In the genomic region with DNA sequence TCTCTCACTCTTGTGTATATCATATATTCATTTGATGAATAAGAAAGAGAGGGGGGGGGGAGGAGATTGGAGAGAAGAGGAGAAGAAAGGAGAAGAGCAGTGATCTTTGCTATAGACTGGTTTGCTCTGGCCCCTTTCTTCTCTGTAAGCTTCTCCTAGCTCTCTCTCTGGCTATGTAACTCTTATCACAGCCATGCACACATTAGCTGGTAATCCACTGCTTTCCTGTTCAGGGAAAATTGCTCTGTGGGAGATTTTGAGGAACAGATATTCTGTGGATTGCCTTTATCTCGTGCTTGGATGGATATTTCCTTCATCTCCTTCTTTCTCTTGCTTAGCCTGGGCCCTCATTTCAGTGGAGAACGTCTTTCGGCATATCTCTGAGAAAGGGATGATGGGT, we compare ENCODE assay signal across 24 mouse cellular contexts.
A peak's percentile ranks its signal among the peaks of the same experiment; 100 is the strongest.
DNase-seq lines count a peak whose midpoint lies in the region; ATAC-seq and TF ChIP-seq lines count a peak whose summit lies in the region.
"Had no signal": no experiment of that assay in that cellular context is flagged by ENCODE, and none has a peak within 500 bp of the region (broad histone marks: within the 10 kb centered on the region; RNA-seq: fewer than 3 reads in every experiment).

No protein-coding gene starts in this region.

- peaks cover 43% of the 10 kb centered on the region for H3K4me1 ChIP-seq in G1E (ENCODE audit: insufficient read depth, low read depth, low read length)
- H3K4me1 ChIP-seq in midbrain, embryonic 11.5 days (ENCODE audit: control insufficient read depth, insufficient read depth, low read length) = no peaks in the 10 kb centered on the region
- H3K4me1 ChIP-seq: embryonic facial prominence, embryonic 13.5 days; embryonic facial prominence, embryonic 15.5 days; forebrain, embryonic 10.5 days; forebrain, embryonic 12.5 days had no signal

- H3K27ac ChIP-seq in midbrain, embryonic 11.5 days (ENCODE audit: low read depth, low read length) = no peak overlapping the region
- H3K27ac ChIP-seq: embryonic facial prominence, embryonic 13.5 days; embryonic facial prominence, embryonic 15.5 days; forebrain, embryonic 10.5 days; forebrain, embryonic 12.5 days had no signal

- ATAC-seq in G1E (ENCODE audit: extremely low read depth, insufficient number of reproducible peaks, low FRiP score, poor library complexity, severe bottlenecking) = peak; percentile 69
- ATAC-seq in megakaryocyte progenitor cell, adult 5-6 weeks (replicated peaks; ENCODE audit: poor library complexity) = 0 out of 2 replicates have a peak, but pooled peaks have one; percentile 11
- ATAC-seq in midbrain, embryonic 11.5 days (ENCODE audit: low FRiP score) = no peak
- ATAC-seq: CD4-positive, CD25-positive, alpha-beta regulatory T cell, adult 4 months; forebrain, embryonic 14.5 days; forebrain, embryonic 16.5 days had no signal

- no peak overlapping the region for H3K9ac ChIP-seq in midbrain, embryonic 11.5 days (ENCODE audit: low read length)
- H3K9ac ChIP-seq: embryonic facial prominence, embryonic 13.5 days; embryonic facial prominence, embryonic 15.5 days; forebrain, embryonic 12.5 days had no signal

- no peaks in the 10 kb centered on the region for H3K9me3 ChIP-seq in G1E (replicated peaks)
- H3K9me3 ChIP-seq in midbrain, embryonic 11.5 days (ENCODE audit: control insufficient read depth, low read length) = no peaks in the 10 kb centered on the region
- H3K9me3 ChIP-seq: embryonic facial prominence, embryonic 13.5 days; embryonic facial prominence, embryonic 15.5 days; forebrain, embryonic 10.5 days; forebrain, embryonic 12.5 days had no signal

- no peak overlapping the region for H3K4me2 ChIP-seq in midbrain, embryonic 11.5 days
- H3K4me2 ChIP-seq: embryonic facial prominence, embryonic 13.5 days; embryonic facial prominence, embryonic 15.5 days; forebrain, embryonic 12.5 days had no signal

- TF ChIP-seq CTCF in G1E (IDR thresholded peaks at IDR 0.05; ENCODE audit: low read depth, low read length) = no peak

- H3K27me3 ChIP-seq in G1E (ENCODE audit: insufficient read depth, low read length) = no peaks in the 10 kb centered on the region
- no peaks in the 10 kb centered on the region for H3K27me3 ChIP-seq in midbrain, embryonic 11.5 days (ENCODE audit: control insufficient read depth, insufficient read depth, low read length)
- H3K27me3 ChIP-seq: CH12.LX; embryonic facial prominence, embryonic 13.5 days; embryonic facial prominence, embryonic 15.5 days; forebrain, embryonic 12.5 days had no signal

- no peak overlapping the region for H3K4me3 ChIP-seq in G1E (ENCODE audit: low read depth, low read length)
- no peak overlapping the region for H3K4me3 ChIP-seq in midbrain, embryonic 11.5 days (ENCODE audit: low read depth, low read length)
- H3K4me3 ChIP-seq: embryonic facial prominence, embryonic 13.5 days; embryonic facial prominence, embryonic 15.5 days; erythroblast, embryonic 14.5 days; forebrain, embryonic 10.5 days; forebrain, embryonic 12.5 days had no signal

- WGBS in midbrain, embryonic 11.5 days = 78% methylated on average over 3 of the region's 3 CpGs

- DNase-seq in G1E (ENCODE audit: low spot score) (no peak), MEL-GATA-1-ER (ENCODE audit: extremely low read depth, low read depth) (peak; percentile 63)
- DNase-seq in midbrain, embryonic 11.5 days (ENCODE audit: low spot score, missing footprints) = no peak
- DNase-seq in gastrocnemius, postnatal 25 days = no peak
- DNase-seq: adrenal gland, adult 2 months; adrenal gland, postnatal 10 days; adrenal gland, postnatal 25 days; B cell, adult 2 months; cerebellum, adult 11 months; cerebellum, adult 18-20 months; cerebellum, adult 8-10 months; cerebellum, postnatal 10 days; cerebellum, postnatal 25 days; embryo, embryonic 11 days had no signal

- H3K36me3 ChIP-seq in G1E (replicated peaks) = no peaks in the 10 kb centered on the region
- H3K36me3 ChIP-seq in midbrain, embryonic 11.5 days (ENCODE audit: control insufficient read depth, insufficient read depth, low read length) = no peaks in the 10 kb centered on the region
- H3K36me3 ChIP-seq: embryonic facial prominence, embryonic 13.5 days; embryonic facial prominence, embryonic 15.5 days; forebrain, embryonic 10.5 days; forebrain, embryonic 12.5 days had no signal
